Mouse (Mus musculus): ENCODE data around the gene Ap3s2. TPM values are rescaled to one million over a fixed set of nuclear protein-coding genes. Genes with fewer than 3 reads are reported as not detected.

Gene Ap3s2
- polyA plus RNA-seq (2012; rRNA removed) = 5.9 and 7.1 TPM in 2 replicates

DNA sequence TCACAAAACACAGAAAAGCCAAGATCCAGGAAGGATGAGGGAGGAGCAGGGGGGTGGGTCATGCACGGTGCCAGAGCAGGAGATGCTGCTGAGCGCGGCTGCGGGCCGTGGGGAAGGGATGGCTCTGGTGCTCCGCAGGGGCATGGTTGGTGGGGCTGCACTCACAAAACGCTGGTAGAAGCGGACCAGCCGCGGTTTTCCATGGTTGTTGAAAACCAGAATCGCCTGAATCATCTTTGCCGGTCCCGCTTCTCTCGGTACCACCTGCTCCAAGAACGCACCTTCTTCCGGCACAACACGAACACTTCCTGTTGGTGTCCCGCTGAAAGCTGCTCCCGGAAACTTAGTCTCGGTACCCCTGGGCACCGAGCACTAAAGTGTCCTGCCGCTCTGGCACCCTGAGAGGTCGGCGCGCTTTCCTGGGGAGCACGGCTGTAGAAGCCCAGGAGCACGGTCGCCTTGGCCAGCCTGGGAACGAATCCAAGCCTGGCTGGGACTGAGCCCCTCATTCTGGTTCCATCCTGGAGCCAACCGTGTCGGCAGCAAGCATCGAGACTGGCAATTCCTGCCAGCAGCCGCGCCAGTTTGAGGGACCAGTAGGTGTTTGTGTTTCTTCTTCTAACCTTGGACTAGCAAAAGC, at the start of gene Ap3s2:
TSS of gene Ap3s2 (minus strand) at position 306 of the 640 bp plus-strand sequence.

DNA sequence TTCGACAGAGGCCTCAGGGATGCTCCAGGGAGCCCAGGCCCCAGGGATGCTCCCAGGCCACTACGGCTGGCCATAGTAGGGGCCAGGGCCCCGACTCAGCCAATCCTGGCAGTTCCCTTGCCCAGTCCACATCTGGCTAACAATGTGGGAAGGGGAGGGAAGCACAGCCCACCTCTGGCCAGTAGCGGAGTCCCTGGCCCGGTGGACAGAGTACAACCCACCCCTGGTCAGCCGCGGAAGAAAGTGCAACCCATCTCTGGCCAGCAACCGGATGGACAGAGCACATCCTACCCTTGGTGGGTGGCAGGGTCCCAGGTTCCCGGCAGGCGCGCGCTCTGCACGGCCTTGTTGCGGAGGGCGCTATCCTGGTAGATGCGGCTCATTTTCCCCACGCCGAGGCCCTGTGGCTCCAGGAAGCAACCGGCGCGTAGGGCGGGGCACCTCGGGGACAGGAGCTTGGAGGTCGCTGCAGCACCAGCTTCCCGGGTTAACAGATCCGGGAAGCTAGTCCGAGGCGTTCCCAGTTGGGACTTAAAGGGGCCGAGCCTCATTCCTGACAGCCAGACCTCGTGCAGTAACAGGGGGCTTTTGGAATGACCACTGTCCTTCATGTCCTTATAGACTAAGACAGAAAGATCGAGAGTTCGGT, 14.5 kb upstream of the Ap3s2 start, which contains the start of gene Arpin:
TSS of gene Arpin (minus strand) at position 498 of the 649 bp plus-strand sequence.

DNA sequence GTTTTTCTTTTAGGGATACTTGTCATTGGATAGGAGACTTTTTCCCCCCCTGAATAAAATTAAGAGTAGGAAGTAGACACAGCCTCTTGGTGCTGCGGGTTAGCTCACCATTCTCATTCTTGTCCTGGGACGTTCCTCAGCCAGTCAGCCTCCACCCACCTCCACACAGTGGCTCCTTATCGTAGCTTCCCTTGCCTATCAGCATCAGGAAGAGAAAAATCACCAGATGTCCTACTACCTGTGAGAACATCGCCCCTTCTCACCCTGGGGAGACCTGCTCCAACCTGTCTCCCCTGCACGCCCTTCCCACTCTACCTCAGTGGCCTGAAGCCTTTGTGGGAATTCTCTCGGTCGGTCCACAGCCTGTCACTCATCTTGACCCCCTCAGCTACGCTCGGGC, 59.6 kb downstream of the Ap3s2 start, which contains the start of gene Anpep:
TSS of gene Anpep (minus strand) at position 249 of the 400 bp plus-strand sequence.

Other genes starting within 250 kb of the Ap3s2 start
- 0.35 and 0.39 TPM in 2 replicates for gene Kif7, start 204.9 kb downstream of the Ap3s2 start, polyA plus RNA-seq (2012; rRNA removed)
- not detected in 2 replicates for gene Plin1, start 187.7 kb downstream of the Ap3s2 start, polyA plus RNA-seq (2012; rRNA removed)
- gene Pex11a, start 177.5 kb downstream of the Ap3s2 start, polyA plus RNA-seq (2012; rRNA removed) = 12.1 and 14.7 TPM in 2 replicates
- 0.15 and 0.28 TPM in 2 replicates for gene Wdr93, start 177.5 kb downstream of the Ap3s2 start, polyA plus RNA-seq (2012; rRNA removed)
- 0.07 and 0.12 TPM in 2 replicates for gene Mesp1, start 126.9 kb downstream of the Ap3s2 start, polyA plus RNA-seq (2012; rRNA removed)
- gene Mesp2, start 109.9 kb downstream of the Ap3s2 start, polyA plus RNA-seq (2012; rRNA removed) = 0.02 and 0.04 TPM in 2 replicates
- 20.4 and 21.5 TPM in 2 replicates for gene Anpep, start 59.6 kb downstream of the Ap3s2 start, polyA plus RNA-seq (2012; rRNA removed)
- gene Arpin, start 14.7 kb upstream of the Ap3s2 start, polyA plus RNA-seq (2012; rRNA removed) = 2.6 and 2.8 TPM in 2 replicates
- 9.5 and 12.1 TPM in 2 replicates for gene Zfp710, start 104.2 kb upstream of the Ap3s2 start, polyA plus RNA-seq (2012; rRNA removed)
- gene Idh2, start 194.7 kb upstream of the Ap3s2 start, polyA plus RNA-seq (2012; rRNA removed) = 171 and 185 TPM in 2 replicates